Mouse (Mus musculus) common myeloid progenitor, adult 5-6 weeks (primary cell): ENCODE data around the gene E130309D02Rik. TPM values are rescaled to one million over a fixed set of nuclear protein-coding genes. Genes with fewer than 3 reads are reported as not detected.

Experiments used
- ATAC-seq: replicated peaks from 2 replicates; pipeline ENCODE4 v1.8.0; 2016; ENCODE audit warnings: low read depth, mild to moderate bottlenecking, moderate TSS enrichment, inconsistent platforms; ENCODE audit not compliant: poor library complexity, severe bottlenecking
- total RNA-seq: library from RNA; stranded (forward); fragments of 200-1000, 187-1606 nt; gene quantifications from 2 replicates; pipeline ENCODE4 v1.2.3, GENCODE M21; 2017

The E130309D02Rik gene
- total RNA-seq, 1 experiment from 2014 or later = 22.0 TPM

GRCm38 (mm10) chr5:143271642-143272041, 43.5 kb downstream of the E130309D02Rik start:
- no peak for ATAC-seq

DNA sequence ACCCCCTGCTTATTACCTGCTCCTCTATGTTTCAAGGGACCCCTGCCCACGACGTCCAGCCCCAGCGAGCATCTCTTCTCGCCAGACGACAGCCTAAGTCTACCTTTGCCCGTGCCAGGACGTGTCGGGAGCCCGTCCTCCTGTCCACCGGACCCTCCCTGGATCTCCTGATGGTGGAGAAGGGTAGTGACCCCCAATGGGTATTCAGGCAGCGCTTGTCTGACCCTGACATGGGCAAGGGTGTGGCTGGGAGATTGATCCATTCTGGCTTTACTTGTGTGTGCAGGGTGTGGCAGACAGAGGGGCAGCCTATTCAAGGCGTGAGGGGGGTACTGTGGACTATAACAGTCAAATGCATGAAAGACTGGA, 45.0 kb downstream of the E130309D02Rik start:
- no peak for ATAC-seq

- peak; percentile 37 for ATAC-seq
Measured at GRCm38 (mm10) chr5:143269363-143270150, 45.6 kb downstream of the E130309D02Rik start, which contains the start of gene Zfp316. Gene Zfp316 (minus strand): TSS chr5:143270022.

DNA sequence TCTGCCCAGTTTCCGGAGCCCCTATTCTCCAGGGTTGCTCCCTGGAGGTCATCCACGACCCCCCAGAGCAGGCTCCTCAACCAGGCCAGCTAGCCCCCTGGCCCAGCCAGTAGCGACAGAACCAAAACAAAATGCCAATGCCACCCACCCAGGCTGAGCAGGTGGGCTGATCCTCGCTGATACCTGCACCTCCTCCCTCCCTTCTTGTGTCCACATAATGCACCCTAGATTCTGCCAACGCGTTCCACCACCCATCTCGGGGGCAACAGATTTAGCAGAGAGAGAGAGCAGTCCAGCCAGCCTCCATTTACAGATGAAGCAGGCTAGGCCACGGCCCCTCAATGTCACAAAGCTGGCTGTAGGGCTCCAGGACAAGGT, 46.2 kb downstream of the E130309D02Rik start:
- ATAC-seq = no peak

- no peak for ATAC-seq
Measured at GRCm38 (mm10) chr5:143266794-143267193, 48.4 kb downstream of the E130309D02Rik start.

GRCm38 (mm10) chr5:143265409-143265808, 49.8 kb downstream of the E130309D02Rik start:
- no peak for ATAC-seq

DNA sequence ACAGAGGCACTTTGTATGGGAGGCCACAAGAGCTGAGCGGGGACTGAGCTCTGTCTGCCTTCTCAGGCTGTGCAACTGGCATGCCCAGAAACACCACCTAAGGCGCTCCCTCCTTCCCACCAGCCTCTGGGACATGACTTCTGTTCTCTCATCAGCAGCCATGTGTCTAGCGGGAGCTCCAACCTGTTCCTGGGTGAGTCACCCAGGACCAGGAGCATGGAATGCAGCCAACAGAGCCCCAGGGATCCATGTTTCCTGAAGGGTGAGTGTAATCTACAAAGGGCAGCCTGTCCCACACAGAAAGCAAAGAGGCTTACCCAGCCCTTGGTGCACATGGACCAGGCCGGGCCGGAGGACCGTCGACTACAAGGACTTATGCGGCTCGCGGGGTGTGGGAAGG, 50.5 kb downstream of the E130309D02Rik start:
- no peak for ATAC-seq

DNA sequence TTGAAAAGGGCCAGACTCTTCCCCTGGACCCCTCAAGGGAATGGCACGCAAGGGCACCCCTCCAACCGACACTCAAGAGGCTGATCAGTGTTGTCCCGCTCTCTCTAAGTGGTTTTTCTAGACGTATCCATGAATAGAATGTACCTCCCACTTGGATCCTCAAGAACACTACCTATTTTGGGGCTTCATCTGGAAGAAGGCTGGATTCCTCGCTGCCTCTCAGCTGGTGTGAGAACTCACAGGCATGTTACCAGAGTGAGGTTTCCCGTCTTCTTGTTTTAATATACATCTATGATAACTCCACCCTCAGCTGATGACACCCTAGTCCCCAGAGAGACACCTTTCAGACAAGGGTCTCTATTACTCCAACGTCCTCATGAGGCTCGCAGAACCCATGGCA, 53.5 kb downstream of the E130309D02Rik start:
- no peak for ATAC-seq

DNA sequence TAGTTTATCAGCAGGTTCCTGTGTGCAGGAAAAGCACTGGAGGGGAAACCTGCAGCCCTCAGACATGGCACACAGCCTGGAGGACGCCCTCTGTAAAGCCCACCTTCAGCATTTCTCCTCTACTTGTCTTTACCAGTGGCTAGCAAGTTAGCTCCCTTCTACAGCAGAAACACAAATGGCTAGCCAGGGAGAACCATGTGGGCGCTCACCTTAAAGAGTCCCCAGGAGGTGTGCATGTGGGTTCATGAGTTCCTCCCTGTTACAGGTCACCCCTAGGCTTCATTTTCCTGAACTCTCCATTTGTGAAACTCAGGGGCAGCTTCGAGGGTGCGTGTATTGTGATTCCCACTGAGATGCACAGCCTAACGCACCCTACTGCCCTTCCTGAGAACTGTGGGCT, 59.4 kb downstream of the E130309D02Rik start:
- ATAC-seq = no peak

DNA sequence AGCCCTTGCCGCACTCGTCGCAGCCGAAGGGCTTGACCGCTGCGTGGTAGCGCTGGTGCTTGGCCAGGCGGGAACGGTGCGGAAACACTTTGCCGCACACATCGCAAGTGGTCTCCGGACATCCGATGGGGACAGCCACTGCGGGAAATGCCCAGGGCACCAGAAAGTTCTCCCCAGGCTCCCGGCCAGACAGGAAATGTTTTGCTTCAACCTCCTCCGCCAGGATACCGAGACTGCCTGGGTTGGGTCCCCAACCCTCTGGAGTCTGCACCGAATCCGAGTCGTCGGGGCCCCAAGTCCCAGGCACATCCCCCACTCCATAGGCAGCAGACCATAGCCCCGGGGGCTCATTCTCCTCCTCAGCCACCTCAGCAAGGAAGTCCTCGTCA, 60.0 kb downstream of the E130309D02Rik start:
- ATAC-seq = no peak

DNA sequence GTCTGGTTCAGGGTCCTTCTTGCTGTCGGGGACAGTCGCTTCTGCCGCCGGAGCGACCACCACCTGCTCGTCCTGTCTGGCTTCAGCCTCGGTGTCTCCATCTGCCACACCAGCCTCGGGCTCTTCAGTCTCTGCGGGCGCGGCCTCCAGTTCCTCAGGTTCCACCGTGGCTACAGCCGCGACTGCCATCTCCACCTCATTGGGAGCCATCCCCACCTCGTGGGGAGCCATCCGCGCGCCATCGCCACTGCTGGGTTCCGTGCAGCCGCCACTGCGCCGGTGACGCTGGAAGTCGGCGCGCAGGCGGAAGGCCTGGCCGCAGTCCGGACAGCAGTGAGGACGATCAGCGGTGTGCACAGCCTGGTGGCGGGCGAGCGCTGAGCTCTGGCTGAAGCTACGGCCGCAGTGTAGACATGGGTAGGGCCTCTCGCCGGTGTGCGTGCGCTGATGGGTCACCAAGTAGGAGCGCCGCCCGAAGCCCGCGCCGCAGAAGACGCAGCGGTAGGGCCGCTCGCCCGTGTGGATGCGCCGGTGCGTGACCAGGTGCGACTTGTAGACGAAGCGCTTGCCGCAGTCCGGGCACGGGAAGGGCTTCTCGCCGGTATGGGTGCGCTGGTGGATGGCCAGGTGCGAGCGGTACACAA, 60.6 kb downstream of the E130309D02Rik start:
- ATAC-seq = no peak

- ATAC-seq = 0 out of 2 replicates have a peak, but pooled peaks have one; percentile 27
Measured at GRCm38 (mm10) chr5:143253881-143254486, 61.2 kb downstream of the E130309D02Rik start.

DNA sequence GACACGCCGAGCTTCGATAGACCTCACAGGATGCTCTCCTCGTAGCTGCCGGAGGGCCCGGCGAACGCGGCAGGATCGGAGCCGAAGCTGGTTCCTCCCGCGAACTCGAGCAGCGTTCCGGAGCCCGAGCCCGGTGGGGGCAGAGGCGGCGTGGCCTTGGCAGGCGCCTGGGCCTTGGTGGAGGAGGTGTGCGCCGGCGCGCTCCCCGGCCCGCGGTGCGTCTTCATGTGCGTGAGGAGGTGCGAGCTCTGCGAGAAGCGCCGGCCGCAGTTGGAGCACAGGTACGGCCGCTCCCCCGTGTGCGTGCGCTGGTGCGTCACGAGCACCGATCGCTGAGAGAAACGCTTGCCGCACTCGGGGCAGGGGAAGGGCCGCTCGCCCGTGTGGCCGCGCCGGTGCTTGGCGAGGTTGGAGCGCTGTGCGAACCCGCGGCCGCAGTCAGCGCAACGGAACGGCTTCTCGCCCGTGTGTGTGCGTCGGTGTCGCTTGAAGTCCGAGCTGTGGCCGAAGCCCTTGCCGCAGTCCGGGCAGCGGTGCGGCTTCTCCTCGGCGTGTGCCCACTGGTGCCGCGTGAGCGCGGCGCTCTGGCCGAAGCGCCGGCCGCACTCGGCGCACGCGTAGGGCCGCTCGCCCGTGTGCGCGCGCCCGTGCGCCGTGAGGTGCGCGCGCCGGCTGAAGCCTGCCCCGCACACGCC, 61.8 kb downstream of the E130309D02Rik start:
- no peak for ATAC-seq

- ATAC-seq = no peak
Measured at GRCm38 (mm10) chr5:143252791-143253185, 62.4 kb downstream of the E130309D02Rik start.

DNA sequence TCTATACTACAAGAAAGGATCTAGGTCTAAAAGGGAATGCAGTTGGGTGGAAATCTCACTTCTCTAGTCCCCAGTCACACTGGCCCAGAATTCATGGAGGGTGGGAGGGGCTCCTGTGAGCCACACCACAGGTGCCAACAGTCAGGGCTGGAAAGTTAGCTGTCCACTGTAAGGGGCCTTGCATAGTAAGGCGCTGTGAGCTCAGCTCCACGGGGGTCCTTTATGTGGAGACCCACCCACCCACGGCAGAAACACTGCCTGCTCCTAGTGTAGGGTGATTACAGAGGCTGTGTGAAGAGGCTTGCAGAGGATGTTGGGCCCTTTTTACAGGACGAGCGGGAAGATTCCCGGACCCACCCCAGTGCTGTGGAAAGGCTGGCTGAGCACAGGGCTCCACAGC, 63.1 kb downstream of the E130309D02Rik start:
- ATAC-seq = no peak

Other genes with a start within 250 kb of the E130309D02Rik start
- 46.8 and 76.1 TPM in 2 replicates for gene Rnf216, start 202.4 kb downstream of the E130309D02Rik start, total RNA-seq
- 0.09 TPM in 1 of 2 replicates, not detected in the other for gene Olfr718-ps1, start 167.8 kb downstream of the E130309D02Rik start, total RNA-seq
- 4.8 and 8.4 TPM in 2 replicates for gene Rbak, start 134.6 kb downstream of the E130309D02Rik start, total RNA-seq
- not detected in 2 replicates for gene Spdye4b, start 134.3 kb downstream of the E130309D02Rik start, total RNA-seq
- gene Spdye4a, start 88.5 kb downstream of the E130309D02Rik start, total RNA-seq = not detected in 2 replicates
- gene Zfp12, start 80.2 kb downstream of the E130309D02Rik start, total RNA-seq = 17.9 and 24.4 TPM in 2 replicates
- gene Zfp316, start 45.3 kb downstream of the E130309D02Rik start, total RNA-seq = 3.9 and 4.2 TPM in 2 replicates
- not detected in 2 replicates for gene Zfp853, start 21.7 kb downstream of the E130309D02Rik start, total RNA-seq
- 35.8 and 36.3 TPM in 2 replicates for gene Zdhhc4, start 13.9 kb upstream of the E130309D02Rik start, total RNA-seq
- not detected in 2 replicates for gene Grid2ip, start 42.0 kb upstream of the E130309D02Rik start, total RNA-seq
- 75.4 and 96.4 TPM in 2 replicates for gene Kdelr2, start 88.5 kb upstream of the E130309D02Rik start, total RNA-seq
- gene Daglb, start 149.2 kb upstream of the E130309D02Rik start, total RNA-seq = 6.8 and 7.4 TPM in 2 replicates
- gene Rac1, start 212.7 kb upstream of the E130309D02Rik start, total RNA-seq = 113 and 129 TPM in 2 replicates